Mouse (Mus musculus) adrenal gland, adult 18-20 months (tissue): Measurements from ENCODE around the gene Slc26a1. TPM values are rescaled to one million over a fixed set of nuclear protein-coding genes. Genes with fewer than 3 reads are reported as not detected.
A peak's percentile ranks its signal among the peaks of the same experiment; 100 is the strongest.

Experiments used
- DNase-seq, 2 experiments: peaks; one replicate each; pipeline ENCODE4 v3.0.0; 2021 to 2022; ENCODE audit warnings: low spot score in 2 of 2
- total RNA-seq, 2 experiments: library from RNA; stranded (reverse); gene quantifications; 1 replicate in 1 of 2; 2 replicates in 1 of 2; pipeline ENCODE4 v1.2.3; 2021

Slc26a1 gene
- total RNA-seq, 2 experiments from 2014 or later, result 0.06 to 0.23 TPM

DNA sequence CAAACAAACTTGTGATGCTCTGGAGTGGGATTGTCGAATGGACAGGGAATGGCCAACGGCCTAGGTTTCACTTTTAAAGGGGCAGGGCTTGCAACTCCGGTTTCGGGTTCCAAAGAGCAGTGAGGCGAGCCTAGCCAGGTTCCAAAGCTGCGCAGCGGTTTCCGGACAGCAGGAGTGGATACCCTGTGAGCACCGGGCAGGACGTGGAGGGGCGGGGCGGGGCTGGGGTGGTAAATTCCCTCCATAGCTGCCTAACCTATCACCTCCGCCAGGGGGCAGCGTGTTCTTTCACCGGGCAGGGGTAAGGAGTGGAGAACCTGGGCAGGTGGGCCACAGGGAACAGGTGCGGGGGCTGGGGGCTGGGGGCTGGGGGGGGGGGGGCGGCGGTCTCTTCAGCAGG is 16.9 kb upstream of the Slc26a1 start, which contains the start of gene Fgfrl1:
Gene Fgfrl1 (plus strand): TSS at position 112 of the 400 bp plus-strand sequence.
- DNase-seq, result peak; percentile 65 to 78

DNA sequence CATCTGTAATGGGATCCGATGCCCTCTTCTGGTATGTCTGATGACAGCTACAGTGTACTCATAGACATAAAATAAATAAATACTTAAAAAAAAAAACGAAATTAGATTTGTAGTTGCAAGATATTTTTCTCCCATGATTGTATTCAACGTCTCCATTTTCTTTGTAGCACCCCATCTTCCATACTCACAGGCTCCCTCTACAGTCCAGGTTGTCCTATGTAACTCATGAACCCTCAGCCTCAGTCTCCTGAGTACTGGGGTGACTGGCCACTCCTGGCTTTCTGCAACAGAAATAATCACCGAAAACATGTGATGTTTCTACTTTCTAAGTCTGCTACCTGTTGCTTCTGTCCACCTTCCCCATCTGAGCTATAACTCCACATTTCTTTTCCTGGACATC is 15.8 kb upstream of the Slc26a1 start:
- DNase-seq, result no peak

DNA sequence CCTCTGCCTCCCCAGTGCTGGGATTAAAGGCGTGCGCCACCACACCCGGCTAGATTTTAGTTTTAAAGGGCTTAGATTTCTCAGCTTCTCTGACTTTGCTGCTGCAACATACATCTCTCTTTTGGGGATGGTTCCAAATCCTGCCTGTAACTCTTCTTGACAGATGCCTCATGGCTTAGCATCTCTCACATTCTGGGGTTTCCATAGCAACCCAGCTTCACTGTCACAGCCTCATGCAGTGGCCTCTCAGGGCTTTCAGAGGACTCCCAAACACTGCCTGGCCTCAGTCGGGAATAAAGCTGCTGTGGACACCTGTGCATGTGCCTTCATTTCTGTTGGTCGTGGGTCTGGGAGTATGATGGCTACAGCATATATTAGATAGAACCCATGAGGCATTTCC is 13.7 kb upstream of the Slc26a1 start:
- no peak for DNase-seq

DNA sequence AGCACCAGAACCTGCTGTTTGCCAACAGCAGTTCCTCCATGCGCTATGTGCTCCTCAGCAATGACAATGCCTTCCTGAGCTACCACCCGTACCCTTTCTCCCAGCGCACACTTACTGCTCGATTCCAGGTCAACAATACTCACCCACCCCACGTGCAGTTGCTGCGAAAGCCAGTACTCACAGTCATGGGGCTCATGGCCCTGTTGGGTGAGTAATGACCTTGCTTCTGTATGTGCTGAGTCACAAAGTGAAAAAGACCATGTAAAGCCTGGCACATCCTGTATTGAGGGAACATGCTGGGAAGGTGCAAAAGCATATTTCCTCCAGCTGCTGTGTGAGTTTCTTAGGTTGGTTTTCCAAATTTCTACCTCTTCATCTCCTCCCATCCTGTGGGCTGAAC is 5.5 kb upstream of the Slc26a1 start:
- DNase-seq, result no peak

DNA sequence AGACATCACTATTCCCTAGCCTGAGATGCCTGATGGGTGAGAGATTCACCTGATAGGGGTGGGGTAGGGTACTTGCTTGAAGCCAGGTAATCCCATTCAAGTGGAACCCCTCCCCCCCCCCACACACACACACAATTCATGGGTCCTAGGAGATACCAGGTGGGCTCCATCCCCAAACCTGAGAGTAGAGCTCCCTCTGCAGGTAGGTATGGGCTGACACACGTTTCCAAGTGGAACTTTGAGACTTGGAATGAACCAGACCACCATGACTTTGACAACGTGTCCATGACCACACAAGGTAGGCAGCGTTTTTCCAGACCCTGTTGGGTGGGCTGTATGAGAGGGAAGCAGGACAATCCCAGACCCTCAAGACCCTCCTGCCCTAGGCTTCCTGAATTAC is 4.5 kb upstream of the Slc26a1 start:
- DNase-seq, result no peak

DNA sequence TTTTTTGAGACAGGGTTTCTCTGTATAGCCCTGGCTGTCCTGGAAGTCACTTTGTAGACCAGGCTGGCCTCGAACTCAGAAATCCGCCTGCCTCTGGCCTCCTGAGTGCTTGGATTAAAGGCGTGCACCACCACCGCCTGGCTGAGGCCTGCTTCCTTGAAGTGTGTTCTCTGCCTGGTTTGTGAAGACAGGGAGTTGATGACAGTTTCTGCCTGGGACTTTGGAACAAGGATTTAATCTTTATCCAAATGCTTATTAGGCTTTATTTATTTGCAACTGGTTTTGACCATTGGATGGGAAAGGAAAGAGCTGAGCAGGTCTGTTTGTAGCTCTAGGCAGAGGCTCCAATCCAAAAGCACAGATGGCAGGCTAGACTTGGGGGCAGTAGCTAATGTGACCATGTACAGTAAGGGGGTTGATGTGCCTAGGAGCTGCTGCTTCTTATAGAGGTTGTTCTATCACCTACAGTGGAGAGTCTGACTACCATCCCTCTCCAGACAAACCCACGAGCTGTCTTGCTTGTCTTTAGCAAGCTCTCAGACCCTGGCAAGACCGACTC is 3.0 kb upstream of the Slc26a1 start:
- no peak for DNase-seq

DNA sequence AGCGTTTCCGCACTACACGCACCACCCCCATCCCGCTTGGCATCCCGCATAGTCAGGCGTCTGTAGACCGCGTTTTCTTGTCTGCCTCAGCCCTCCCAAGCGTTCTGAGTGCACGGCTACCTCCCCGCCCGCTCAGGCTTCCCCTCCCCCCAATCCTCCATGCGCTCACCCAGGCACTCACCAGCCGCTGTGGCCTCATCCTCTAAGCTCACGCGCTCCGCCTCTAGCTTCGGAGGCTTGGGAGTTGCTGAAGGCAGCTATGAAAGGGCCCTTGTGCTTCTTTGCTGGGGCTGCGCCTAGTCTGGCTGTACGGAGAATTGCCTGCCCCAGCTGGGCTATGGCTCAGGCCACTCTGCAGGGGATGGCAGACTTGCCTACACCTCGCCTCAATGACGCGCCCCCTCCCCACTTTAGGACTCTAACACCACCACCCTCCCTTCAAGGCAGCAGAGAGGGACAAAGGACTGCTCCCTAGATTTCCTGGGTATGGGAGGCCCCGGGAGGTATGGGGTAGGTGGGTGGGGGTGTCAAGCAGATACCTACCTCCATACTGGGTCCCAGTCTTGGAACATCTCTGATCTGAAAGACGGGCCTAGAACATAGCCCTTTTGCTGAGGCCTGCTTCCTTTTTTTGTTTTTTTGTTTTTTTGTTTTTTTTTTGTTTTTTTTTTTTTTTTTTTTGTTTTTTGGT is 2.4 kb upstream of the Slc26a1 start:
- DNase-seq, result no peak

DNA sequence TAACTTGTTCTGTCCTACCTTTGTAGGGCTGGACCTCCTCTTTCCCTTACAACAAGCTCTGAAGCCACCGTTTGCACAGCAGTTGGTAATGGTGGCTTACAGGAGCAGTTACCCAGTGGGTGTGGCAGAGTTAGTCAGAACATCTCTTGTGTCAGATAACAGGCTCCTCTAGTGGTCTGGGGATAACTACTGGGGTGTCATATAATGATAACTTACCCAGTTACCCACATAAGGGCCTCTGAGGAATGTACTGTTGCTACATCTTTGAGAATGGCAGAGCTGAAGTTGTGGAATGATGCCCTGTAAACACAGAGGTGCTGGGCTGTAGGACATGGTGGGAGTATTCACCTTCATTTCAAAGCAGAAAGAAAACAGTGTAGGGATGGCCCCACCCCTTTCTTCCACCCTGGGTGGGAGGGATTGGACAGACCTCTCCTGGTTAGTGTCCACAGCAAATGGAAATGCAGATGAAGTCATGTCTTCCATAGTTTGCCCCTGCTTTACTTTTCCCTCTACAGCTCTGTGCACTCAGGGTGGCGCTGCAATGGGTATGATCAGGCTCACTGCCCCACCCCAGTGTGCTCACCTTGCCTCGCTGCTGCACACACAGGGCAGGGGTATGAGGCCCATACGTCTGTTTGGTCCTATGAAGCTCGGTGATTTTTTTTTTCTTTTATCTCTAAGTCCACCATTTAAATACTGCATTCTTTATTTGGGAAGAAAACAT is 1.6 kb upstream of the Slc26a1 start:
- DNase-seq, result no peak

DNA sequence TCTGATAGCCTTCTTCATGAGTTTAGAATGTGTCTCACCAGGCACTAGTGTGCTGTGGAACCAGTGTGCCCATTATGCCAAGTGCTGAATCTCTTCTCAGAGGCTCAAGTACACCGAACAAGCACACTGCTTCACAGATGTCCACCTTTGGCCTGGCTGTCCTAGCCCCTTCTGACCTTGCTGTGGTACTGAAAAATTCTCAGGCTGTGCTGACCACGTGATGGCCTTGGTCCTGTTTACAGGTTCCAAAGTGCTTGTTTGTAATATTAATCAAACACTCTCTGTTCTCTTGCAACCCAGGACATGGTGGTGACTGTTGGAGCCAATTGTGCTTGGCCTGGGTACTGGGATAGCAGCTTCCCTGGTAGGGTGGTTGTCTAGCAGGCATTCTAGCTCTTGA is 745 bp downstream of the Slc26a1 start:
- DNase-seq, result no peak

DNA sequence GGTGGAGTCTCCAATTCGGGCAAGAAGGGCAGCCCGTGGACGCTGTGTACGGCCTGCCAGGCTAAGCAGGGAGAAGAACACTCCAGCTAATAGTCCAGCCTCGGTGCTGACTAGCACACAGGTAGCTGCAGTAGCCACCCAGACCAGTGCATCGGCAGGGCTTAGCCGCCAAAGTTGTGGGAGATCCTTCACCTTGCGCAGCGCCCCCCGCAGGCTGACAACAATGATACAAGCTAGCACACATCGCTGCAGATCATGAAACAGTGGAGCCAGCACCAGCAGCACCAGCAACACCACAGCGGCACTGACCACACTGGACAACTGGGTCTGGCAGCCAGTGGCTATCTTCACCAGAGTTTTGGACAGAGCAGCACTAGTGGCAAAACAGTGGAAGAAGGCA is 3.6 kb downstream of the Slc26a1 start:
- DNase-seq, result no peak

DNA sequence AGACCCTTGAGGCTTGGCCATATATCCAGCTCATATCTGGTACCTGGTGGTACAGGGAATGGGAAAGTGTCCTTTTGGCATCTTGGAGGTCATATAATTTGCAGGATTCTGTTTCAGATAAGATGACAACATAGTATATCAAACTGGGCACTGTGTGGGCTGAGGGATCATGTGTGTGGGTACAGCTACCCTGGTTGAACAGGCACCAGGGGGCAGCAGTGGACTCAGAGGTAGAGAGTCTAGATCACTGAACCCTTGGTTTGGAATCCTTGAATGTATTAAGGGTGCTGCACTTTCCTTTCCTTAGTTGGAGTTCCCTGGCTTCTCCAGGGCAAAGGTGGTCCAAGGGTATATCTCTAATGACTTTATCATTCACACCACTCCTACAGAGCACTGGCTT is 4.6 kb downstream of the Slc26a1 start:
- peak in 1 of 2 experiments; percentile 58 for DNase-seq

DNA sequence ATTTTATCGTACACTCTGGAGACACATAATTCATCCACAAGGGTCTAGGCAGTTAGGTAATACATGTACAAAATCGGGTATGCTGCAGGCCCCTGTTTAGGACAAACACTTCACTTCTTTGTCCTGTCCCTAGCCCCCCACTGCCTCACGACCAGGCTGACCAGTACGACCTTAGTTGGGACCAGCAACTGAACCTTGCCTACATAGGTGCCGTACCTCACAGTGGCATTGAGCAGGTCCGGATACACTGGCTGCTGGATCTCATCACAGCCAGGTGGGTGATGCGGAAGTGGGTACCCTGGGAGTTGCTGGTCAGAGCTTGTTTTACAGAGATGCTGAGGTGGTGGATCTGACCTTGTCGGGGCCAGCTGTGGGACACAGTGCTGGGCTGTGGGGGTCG is 5.4 kb downstream of the Slc26a1 start:
- no peak for DNase-seq

DNA sequence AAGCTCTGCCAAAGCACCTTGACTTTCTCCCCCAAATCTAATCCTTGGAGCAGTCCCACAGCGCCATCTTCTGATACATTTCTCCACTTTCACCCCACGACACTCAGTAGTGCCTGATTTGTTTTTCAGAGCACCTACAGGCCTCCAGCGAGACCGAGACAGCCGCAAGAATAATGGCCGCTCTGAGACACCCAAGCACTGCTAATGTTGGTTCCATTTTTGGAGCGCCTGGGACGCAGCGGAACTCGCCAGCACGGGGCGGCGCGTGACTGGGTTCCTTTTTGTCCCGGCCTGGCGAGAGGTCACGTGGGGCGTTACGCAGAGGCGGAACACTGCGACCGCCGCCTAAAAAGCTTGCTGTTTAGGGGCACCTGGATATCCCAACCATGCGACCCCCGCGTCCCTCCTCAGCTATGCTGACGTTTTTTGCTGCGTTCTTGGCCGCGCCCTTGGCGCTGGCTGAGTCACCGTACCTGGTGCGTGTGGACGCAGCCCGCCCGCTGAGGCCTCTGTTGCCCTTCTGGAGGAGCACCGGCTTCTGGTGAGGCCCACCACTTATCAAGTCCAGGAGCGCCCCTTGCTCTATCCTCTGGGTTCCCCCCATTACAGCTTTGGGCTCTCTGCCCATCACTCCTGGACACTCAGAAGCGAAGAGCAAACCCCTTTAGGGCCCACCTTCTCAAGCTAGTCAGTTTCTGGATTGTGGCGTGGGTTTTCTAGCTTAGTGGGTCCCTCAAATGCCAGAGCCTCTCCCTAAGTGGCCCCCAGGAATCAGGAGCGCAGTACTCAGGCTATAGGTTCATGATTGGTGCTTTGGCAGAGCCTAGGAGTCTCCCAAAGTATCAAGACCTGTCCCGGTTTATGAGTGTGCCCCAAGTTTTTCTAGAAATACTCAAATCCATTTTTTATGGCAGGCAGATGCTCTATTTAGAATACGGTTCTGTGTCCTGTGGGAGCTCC is 6.1 kb downstream of the Slc26a1 start, which contains the start of gene Dgkq:
Gene Dgkq (minus strand): TSS at position 696 of the 960 bp plus-strand sequence.
- peak; percentile 85 for DNase-seq

DNA sequence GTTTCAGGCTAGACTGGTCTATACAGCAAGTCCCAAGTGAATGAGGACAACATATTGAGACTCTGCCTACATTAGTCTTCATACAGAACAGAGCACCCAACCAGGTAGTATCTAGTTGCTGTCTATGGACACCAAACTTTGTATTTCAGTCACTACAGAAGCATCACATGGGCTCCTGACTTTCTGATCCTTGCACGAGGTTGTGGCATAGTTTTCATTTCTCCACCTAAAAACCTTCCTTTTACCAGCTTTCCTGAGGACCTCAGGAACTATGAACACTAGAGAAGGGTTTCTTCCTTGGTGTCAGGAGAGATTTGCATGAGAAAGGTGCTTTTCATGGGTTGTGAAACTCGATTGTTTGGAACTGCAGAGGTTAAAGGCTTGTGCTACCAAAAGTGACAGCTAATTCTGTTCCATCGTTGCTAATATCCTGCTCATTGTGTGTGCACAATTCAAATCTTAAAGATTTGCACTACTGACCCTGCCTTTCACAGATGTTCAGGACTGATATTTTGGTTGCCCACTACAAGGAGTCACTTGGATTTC is 6.9 kb downstream of the Slc26a1 start:
- DNase-seq, result no peak

DNA sequence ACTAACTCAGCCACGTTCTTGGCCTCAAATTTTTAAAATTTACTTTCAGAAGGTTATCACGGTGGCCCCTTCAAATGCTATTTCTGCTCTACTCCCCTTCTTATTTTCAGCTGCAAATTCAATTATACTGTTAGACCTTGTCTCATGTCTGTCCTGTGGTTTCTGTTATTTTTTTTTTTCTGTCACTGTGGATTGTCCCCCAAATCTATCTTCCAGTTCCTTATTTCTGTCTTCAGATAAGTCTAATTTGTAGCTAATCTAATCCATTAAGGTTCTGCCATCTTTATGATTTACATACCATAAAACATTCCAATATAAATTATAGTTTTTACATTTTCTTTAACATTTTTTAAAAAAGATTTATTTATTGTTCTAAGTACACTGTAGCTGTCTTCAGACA is 8.0 kb downstream of the Slc26a1 start:
- no peak for DNase-seq

DNA sequence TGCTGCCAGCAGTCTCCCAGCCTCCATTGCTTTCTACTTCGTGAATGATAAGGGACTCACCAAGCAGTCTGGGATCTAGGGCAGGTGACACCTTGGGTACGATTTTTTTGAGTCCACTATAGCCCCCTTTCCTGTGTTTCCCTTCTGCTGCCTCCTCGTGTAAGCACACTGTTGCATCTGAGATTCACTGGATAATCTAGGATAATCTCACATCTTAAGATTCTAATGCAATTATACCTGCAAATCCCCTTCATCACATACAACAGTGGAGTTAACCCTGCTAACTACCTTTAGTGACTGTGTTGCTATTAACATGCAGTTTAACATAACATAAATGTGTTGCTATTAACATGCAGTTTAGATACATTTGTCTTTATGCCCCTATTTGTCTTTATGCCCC is 10.3 kb downstream of the Slc26a1 start:
- DNase-seq, result no peak

DNA sequence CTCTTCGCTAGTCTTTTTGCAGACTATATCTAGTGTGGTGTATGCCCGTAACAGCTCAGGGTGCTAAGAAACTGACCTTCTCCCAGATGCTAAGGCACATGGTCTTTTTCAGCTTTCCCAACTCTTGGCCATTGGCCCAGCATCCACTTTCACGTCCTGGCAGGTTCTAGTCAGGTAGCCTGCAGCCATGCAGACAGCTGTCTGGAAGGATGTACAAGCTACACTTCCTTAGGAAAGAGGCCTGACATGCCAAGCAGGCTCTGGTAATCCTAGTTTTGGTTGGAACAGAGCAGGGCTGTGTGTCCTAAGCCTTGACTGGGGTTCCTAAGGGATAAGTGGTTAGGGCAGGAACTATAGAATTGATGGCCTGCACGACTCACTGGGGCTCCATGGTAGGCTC is 12.6 kb downstream of the Slc26a1 start:
- no peak for DNase-seq

DNA sequence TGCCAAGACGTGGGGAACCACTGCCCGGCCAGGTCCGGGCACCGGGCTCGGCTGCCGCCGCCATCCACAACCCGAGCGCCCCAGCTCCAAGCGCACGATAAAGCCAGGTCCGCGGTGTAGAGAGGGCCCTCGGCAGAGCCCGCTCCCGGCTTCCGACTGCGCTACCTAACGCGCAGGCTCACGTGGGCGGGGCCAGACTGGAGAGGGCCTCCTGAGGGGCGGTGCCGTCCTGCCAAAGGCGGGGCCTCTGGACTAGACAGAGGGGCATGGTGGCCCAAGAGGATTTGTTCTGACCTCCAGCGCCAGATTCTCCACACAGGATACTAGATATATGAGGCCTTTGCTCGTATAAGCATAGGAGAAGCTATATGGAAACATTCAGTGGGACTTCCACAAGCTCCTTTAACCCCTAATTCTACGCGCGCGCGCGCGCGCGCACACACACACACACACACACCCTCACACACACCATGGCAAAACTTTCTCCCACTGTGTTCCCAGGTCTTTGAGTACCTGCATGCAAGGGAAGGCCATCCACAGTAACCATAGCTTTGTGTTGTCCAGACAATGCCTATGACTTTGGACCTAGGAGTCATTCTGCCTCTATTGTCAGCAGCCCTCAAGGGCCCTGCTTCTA is 14.6 kb downstream of the Slc26a1 start:
- DNase-seq, result peak; percentile 88 to 89

DNA sequence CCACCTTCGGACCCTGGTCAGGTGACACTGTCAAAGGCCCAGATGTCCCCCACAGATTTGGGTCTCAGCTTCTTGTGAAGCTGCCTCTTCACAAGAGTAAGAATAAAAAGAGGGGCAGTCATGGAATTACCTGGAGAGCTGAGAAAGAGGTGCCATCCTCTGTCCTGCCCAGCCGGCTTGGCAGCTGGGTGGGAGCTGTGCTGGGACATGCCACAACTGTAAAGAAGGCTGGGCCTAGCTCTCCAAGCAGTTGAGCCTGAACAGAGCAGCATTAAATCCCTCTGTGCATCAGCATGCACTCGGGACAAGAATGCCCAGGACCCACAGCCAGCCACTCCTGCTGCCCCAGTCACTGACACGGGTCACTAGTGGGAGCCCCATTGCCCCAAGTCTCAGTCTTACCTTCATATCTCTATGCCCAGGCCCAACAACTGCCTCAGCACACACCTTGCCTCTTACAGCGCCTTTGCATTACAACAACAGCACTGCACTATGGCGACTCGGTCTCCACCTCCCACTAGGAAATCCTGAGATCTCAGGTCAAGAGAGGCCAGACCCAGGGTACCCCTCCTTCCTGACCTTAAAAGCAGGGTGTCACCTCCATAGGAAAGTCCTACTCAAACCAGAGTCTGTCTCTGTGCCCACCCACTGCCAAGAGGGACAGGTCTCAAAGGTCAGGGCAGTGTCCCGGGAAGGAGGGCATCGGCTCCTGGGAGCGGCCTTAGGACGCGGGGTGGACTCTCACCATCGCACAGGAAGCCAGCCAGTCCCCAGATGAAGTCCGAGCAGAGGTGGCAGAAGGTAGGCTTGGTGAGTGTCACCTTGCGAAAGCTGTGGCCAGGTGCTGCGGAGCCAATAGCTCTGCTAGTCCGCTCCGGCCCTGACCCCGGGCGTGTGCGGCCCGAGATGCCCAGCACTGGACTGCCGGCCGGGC is 15.4 kb downstream of the Slc26a1 start, which contains the start of gene Idua:
Gene Idua (plus strand): TSS at position 634 of the 934 bp plus-strand sequence.
- no peak for DNase-seq
